Mouse (Mus musculus) heart, adult 9 months (tissue): ENCODE data around the gene Dhdds.

Source experiments
- DNase-seq, 2 experiments: peaks; one replicate each; pipeline ENCODE4 v3.0.0; 2022; ENCODE audit warnings: low spot score in 2 of 2

The Dhdds gene

GRCm38 (mm10) chr4:133958884-133959283 is 41.8 kb downstream of the Dhdds start:
- no peak for DNase-seq

DNA sequence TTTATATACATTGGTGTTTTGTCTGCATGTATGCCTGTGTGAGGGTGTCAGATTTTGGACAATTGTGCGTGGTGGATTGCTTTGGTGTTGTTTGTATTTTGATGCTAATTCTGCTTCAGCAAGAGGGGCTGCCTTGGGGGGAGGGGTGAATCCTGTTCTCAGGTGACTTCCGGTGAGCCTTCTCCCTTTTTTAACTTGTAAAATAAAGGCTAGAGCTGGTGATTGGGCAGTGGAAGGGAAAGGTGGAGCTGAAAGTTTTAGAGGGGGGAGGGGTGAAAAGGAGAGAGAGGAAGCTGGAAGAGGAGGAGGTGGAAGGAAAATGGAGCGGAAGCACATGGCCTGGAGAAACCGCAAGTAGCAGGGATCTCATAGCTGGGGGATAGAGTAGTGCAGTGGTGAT is 44.4 kb downstream of the Dhdds start:
- no peak for DNase-seq

DNA sequence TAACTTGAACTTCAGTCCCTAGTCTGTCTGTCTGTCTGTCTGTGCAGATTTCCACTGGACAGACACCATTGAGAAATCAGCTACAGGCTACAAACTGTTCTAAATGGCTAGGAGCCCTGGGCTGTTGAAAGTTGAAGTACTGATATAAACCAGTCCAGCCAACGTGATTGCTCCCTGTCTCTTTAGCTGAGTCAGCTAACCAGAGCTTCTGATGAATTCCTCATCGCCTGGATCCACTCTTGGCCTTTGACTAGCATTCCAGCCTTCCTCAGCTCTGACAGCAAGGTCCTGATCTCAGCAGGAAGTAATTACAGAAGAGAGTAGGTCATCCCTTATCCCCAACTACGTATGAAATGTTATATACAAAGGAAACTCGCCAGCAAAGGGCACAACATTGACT is 54.0 kb downstream of the Dhdds start:
- DNase-seq: no peak

DNA sequence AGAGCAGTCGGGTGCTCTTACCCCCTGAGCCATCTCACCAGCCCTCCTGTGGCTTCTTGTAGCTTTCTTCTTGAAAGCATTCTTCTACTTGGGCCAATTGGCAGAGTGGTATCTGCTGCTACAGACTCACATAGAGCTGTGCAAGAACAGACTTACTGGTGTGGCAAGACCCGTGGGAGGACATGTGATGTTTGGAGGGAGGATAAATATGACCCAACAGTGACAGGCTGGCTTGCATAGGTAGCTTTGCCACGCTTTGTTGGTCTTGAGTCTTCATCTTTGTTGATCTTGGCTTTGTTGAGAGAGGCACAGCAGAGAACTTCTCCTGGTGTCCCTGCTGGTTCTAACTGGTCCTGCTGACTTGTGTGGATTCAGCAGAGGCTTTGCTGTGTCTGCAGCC is 56.9 kb downstream of the Dhdds start:
- DNase-seq: no peak

GRCm38 (mm10) chr4:133942679-133943078 is 58.0 kb downstream of the Dhdds start:
- DNase-seq: no peak

GRCm38 (mm10) chr4:133941576-133941975 is 59.1 kb downstream of the Dhdds start:
- DNase-seq: peak; percentile 28 to 46

DNA sequence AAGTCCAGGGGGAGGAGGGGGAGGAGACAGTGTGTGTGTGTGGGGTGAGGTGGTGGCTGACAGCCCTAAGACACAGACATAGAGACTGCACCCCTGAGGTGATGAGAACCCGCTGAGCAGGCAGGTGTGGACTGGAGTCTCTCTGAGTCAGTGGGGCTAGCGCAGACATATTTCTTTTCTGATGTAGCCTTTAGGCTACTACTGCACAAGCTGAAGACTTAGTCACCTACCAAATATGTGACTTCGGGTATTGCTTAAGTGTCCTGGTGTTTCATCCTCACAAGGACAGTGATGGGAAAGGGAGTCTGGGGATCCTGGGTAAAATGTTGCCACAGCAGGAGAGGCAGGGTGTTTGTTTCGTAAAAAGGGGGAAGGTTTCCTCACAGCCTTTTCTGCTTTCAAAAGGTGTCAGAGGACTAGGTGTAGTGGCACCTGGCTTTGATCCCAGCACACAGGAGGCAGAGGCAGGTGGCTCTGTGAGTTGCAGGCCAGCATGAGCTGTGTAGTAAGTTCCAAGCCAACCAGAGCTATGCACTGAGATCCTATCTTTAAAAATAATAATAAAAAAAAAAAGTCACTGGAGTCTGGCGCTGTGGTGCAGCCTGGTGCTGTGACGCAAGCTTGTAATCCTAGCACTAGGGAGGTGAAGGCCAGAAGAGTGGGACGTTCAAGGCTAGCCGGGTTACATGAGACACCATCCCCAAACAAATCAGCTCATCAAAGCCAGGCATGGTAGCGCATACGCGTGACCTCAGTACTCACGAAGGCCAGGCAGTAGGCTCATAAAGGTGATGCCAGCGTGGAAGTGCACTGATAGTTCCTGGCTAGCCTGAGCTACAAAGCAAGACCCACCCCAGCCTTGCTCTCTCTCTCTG is 60.1 kb downstream of the Dhdds start:
- no peak for DNase-seq

DNA sequence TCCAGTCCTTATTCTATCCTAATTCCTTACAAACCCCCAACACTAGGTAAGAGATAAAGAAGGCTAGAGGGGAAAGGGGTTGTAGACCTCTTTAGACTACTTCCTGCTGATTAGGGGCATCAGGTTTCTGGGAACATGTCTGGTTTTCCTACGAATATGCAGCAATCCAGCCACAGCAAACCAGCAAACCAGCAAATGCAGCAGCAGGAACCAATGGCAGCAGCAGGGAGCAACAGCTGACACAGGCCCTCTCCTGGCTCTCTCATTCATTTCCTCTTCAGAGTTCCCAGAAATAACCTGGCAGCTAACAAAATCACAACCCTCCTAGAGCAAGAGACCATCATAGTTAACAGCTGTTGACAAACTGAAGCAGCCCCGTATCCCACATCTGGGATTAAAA is 62.6 kb downstream of the Dhdds start:
- DNase-seq: no peak

DNA sequence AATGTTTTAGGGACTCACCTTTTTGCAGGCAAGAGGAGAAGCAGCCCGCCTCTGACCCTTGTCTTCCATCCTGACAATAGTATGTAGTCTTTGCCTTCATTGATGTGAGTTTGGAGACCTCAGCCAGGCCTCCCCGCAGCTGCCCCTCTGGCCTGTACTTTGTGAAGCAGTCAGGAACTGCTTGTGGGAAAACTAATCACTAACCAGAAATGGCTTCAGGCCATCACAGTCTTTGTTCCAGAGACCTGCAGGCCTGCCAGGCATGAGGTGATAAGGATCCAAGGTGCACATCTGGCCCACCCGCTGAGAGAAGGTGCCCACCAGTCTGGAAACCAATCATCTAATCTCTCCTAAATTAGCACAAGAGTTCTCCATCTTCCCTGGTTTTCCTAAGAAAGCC is 68.9 kb downstream of the Dhdds start:
- no peak for DNase-seq

DNA sequence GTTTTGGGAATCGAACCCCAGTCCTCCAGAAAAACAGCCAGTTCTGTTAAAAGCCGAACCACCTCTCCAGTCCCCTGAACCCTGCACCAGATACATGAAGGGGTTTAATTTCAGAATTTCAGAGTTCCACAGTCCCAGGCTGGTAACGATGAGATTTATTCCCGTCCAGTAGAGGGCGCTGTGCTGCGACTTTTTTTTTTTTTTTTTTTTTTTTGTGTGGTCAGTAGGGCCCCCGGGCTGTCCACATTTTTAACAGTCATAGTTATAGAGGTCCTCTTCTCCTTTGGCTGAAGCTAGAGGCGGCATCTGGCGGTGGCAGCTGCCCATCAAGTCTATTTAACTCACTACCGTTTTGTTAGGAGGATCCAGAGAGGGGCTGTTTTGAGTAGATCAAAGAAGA is 69.4 kb downstream of the Dhdds start:
- DNase-seq: no peak

DNA sequence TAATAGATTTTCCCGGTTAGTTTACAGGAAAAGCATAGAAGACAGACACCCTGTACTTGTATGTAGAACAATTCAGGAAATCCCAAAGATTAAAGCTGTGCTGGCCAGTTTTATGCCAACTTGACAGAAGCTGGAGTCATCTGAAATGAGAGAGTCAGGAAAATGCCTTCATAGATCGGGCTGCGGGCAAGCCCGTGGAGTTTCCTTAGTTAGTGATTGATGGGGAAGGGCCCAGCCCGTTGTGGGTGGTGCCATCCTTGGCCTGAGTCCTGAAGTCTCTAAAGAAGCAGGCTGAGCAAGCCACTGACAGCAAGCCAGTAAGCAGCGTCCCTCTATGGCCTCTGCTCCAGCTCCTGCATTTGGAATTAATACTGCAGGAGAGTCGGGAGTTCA is 71.4 kb downstream of the Dhdds start:
- DNase-seq: no peak

DNA sequence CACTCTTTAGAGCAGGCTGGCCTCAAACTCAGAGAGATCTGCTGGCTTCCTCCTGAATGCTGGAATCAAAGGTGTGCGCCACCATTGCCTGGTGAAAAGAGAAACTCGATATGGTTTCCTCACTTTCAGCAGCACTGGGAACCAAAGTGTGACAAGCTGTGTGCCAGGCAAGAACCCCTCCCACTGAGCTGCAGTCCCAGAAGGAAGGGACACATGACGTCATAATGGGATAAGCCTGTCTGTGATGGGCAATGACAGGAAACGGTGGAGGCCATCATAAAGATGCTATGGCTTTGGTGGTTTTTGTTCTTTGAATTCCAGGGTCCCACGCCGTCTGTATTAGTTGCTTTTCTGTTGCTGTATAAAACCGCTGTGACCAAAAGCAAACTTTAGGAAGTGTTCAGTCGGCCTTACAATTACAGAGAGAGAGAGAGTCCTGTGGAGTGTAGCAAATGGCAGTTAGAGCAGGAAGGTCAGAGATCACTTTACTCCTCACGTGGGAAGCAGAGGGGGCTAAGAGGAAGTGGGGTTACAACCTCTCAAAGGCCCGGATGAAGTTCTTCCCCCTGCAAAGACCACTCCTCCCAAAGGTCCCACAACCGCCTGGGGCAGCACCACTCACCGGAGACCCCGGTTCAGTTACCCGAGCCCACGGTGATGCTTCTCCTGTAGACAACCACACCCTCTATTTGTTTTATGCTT is 72.0 kb downstream of the Dhdds start:
- peak in 1 of 2 experiments; percentile 12 for DNase-seq

DNA sequence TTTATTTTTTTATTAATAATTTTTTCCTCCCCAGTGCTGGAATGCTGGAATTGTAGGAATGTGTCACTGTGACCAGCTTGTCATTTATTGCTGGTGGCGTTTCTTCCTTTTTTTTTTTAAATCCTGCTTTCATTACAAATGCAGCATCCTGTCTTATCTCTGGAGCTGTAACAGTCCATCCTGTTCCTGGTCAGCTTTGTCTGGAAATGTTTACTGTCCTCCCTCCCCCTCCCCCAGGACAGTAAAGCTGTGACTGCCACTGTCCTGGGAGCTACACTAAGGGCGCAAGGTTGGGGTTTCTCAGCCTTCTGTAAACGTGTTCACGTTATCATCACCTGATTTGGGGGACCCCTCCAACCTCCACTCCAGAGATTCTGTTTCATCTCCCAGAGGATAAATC is 75.5 kb downstream of the Dhdds start:
- no peak for DNase-seq

- DNase-seq: no peak
Measured at GRCm38 (mm10) chr4:133923743-133924142, 77.0 kb downstream of the Dhdds start.
